Mouse (Mus musculus) large intestine, adult 2 months (tissue): Measurements from ENCODE around the gene Slu7. TPM values are rescaled to one million over a fixed set of nuclear protein-coding genes. Genes with fewer than 3 reads are reported as not detected.

Experiments used
- DNase-seq: peaks from one replicate; pipeline ENCODE4 v3.0.0-alpha.2; 2012; ENCODE audit warnings: low read depth, low spot score
- WGBS: fragments of 180-500 bp; shearing (Covaris S2); methylation state at CpG from one replicate; pipeline ENCODE4 v1.1.7; 2018; 5-methylcytosine and 5-hydroxymethylcytosine counted together
- polyA plus RNA-seq: library from polyadenylated mRNA; depleted of rRNA; stranded (reverse); fragments of >200 nt; gene quantifications from 2 replicates; pipeline ENCODE4 v1.2.3, GENCODE M21; 2012

Gene Slu7
- polyA plus RNA-seq, 1 experiment: 3.4 TPM

DNA sequence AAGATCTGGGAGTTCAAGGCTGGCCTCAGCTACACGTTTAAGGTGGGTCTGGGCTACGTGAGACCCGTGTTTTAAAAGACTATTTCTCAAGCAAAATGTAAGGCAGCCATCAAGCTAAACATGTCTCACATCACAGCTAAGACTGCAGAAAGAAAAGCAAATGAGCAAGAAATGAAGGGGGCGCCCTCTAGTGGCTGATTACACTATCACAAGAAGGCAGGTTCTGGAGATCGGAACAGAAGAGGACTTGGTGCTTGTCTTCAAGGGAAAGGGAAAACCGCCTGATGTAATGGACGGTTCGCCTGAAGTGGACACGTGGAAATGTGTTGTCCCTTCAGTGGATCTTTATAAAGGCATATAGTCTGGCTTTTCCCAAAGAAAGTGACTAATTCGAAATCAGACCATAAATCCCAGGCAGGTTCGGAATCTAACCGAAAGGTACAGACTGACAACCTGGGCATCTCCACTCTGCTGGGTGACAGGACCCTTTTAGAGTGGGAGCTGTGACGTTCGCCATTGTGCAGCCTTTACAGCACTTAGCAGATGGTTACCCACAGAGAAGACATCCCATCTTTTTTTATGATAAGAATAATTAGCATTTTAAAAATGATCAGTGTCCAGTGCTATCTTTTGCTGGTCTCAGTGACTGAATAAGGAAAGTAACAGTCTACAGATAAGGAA, 20.6 kb upstream of the Slu7 start:
- no peak for DNase-seq
- WGBS: 23% methylated on average over 14 of the region's 14 CpGs

DNA sequence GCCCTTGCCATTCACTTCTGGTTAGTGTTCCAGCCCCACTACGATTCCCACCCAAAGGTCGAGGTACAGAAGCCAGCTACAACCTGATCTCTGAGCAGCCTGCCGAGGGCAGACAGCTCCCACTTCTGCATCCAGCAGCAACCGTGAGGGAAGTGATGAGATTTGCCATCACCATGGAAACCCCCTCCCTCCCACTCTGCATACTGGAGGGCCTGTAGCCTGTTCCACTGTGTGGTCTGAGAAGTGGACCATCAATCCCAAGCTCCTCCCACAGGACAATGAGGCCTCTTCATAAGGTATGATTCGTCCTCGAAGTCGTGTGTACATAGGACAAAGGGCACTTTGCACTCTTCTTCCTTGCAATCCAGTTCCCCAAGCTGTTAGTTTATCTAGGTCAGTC, 16.3 kb upstream of the Slu7 start:
- DNase-seq: no peak
- 24% methylated on average over 7 of the region's 7 CpGs for WGBS

DNA sequence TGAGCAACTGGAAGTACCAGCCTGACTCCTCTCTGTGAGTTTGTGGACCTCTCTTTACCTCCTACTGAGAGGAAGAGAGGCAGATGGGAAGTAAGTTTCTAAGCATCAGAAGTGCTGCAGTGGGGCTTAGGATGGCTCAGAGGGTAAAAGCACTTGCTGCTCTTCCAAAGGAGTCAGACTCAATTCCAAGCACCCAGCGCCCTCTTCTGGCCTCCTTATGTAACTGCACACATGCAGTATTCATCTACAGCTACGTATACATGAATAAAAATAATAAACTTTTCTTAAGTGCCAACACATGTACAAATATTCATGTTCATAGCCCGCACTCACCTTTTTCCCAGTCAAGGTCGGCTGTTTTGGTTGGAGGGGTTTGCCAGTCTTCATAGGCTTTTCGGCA, 9.2 kb upstream of the Slu7 start:
- WGBS: 78% methylated on average over 5 of the region's 5 CpGs

DNA sequence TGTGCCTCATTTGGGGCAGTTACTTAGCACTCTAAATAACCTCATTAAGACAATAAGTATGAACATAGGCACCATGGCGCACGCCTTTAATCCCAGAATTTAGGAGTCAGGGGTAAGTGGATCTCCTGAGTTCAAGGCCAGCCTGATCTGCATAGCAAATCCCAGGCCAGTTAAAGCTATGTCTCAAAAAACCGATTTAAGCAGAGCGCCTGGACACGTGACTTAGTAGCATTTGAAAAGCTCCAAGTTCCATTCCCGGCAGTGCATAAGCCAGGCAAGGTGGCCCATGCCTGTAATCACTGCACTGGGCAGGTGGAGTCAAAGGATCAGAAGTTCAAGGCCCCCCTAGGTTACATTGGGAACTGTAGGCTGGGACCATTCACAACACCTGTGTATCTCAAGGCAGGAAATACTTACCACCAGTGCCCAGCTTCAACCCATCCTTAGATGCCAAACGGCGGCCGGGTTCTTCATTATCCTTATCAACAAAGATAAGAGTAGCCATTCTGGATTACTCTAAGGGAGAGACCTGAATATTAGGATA, 8.3 kb upstream of the Slu7 start:
- DNase-seq: no peak
- 71% methylated on average over 9 of the region's 9 CpGs for WGBS

More for the DNA sequence above, 9.2 kb upstream of the Slu7 start:
- DNase-seq: no peak

DNA sequence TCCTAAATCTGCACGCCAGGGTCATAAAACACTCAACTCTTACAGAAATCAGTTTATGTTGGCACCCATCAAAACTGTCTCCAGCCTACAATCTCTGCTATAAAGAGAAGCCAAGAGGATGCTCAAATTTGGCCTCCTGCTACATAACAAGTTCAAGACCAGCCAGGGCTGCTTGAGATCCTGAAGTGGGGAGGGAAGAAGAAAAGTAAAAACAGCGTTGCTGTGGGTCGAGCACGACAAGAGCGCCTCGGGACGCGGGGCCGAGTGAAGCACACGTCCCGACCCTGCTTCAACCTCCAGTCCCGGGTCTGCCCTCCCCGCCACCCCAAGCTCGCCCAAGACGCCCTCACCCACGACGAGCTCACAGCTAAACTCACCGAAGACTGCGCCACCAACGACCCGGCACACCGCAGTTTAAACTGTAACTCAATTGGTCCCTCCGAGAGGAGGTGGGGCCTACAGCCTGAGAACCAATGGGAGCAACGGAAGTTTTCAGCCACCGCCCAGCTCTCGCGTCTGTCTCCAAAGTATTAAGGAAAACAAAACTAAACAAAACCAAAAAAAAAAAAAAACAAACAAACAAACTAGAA, 7.6 kb upstream of the Slu7 start, which contains the start of gene Pttg1:
TSS of gene Pttg1 (minus strand) at position 428 of the 590 bp plus-strand sequence.
- WGBS: under 1% methylated on average over 27 of the region's 27 CpGs

DNA sequence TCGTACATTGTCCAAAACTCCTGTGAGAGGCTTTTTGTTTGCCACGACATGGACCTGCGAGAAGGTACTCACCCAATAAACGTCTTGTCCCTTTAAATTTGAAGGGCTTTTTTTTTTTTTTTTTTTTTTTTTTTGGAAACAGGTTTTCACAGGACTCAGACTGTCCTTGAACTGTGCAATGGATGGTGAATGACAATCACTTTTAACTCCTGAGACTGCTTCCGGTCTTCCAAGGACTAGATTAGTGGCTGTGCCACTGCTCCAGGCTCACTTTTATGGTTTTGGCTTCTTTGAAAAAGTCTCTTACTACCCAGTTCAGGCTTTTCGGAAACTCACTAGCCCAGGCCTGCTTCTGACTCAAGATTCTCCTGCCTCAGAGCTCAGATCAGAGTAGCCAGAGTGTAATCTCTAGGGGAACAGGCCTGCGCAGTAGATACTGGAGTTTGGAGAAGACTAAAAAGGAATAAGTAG, 7.1 kb upstream of the Slu7 start:
- WGBS: 7% methylated on average over 7 of the region's 7 CpGs
- DNase-seq: no peak

More for the DNA sequence above, 7.6 kb upstream of the Slu7 start, which contains the start of gene Pttg1:
- DNase-seq: peak; percentile 88

DNA sequence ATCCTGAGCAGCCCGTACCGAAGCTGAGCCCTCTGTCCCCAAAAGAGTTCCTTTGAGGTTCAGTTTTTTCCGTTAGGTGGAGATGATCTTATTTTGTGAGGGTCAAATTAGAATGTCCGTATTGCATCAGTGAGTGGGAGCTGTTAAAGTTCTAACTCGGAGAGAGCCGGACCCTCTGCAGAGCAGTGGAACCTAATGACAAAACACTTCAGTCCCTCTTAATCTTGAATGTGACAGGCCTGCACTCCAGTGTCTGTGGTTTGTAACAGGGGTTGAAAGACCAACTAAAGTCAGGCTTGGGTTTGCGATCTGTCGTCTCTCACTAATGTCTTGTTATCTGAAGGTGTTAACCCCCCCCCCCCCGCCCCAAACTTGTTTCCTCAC, 472 bp downstream of the Slu7 start:
- WGBS: under 1% methylated on average over 9 of the region's 9 CpGs
- no peak for DNase-seq

DNA sequence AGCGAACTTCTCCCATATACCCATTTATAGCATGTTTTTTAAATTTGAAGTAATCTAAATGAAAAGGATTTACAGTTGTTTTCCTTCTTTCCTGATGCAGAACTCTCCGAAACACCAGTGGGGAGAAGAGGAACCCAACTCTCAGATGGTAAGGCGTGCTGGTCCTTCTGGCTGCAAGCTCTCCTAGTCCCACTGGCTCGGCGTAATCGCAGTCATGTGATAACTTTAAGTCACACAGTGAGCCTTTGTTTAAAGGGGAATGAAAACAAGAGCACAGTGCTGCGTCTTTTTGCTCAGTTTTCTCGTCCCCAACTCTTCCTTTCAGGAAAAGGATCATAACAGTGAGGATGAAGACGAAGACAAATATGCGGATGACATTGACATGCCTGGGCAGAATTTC, 7.6 kb downstream of the Slu7 start:
- DNase-seq: no peak
- 93% methylated on average over 10 of the region's 10 CpGs for WGBS

DNA sequence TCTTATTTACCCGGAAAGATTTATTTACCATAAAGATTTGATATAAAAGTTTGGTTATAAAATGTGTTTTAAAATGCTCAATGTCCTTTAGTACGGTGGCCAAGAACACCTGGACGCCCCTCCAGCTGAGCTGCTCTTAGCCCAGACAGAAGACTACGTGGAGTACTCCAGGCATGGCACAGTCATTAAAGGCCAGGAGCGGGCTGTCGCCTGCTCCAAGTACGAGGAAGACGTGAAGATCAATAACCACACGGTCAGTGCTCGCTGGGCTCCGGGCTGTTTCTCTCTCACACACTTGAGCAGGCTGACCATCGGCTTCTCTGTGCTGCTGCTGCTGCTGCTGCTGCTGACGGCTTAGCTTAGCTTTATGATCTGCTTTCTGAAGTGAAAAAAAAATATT, 9.6 kb downstream of the Slu7 start:
- DNase-seq: no peak
- 95% methylated on average over 13 of the region's 13 CpGs for WGBS

DNA sequence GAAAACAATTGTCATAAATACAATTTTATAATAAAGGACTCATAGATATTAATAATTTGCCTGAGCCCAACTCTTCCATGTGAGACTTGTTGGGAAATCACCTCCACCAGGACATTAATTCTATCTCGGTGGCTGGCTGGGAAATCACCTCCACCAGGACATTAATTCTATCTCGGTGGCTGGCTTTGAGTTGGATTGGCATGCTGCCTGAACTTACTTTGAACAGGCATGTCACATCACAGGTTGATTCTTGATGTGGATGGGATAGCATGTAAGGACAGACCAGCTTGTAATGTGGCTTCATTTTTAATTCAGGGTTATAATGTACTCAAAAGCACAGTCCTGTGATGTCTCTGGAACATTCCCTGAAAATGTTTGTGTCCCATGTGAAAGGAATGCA, 16.4 kb downstream of the Slu7 start:
- WGBS: 72% methylated on average over 2 of the region's 2 CpGs
- DNase-seq: no peak

DNA sequence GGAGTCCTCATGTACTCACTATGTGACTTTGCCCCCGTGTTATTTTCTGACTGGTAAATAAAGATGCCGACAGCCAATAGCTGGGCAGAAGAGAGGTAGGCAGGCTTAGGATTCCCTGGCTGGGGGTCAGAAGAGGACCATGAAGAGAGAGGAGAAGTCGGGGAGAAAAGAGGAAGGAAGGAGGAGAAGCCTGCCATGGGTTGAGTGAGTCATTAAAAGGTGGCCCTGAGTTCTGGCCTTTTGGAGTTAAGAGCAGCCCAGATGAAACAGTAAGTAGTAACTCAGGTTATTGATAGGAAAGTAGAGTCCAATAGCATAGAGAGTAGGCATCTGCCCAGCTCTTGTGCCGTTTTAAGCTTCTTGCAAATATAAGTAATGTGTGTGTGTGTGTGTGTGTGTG, 17.8 kb downstream of the Slu7 start:
- 44% methylated on average over 4 of the region's 4 CpGs for WGBS
- DNase-seq: no peak

DNA sequence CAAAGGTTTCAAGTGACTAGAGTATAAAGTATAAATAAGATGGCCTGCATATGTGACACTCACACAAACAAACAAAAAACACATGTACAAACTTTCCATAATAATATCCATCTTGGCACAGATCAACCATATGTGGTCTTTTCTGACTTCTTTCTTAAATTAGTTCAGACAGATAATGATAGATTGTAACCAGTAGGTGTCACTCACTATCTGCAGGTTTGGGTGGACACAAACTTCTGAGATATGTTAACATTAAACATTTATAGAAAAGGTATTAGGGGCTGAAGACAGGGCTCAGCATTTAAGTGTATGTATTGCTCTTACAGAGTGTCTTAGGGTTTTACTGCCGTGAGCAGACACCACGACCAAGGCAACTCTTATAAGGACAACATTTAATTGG, 18.7 kb downstream of the Slu7 start:
- DNase-seq: no peak
- WGBS: 44% methylated on average over 2 of the region's 2 CpGs

DNA sequence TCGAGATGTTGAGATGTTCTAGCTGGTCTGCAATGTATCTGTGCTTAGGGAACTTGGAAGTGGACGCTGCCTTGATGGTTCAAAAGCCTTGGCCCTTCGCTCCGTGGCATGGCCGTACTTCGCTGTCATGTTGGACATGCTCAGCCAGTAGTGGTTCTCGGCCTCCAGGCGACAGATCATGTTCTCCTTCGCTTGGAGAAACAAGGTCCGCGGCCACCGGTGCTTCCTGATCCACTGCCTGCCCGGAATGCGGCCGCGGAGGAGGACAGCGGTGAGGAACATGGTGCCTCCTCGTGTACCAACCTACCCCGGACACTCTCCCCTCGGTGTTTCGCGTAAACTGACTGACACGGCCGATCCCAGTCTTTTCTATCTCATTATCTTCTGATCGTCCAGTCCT, 29.7 kb downstream of the Slu7 start:
- DNase-seq: no peak
- 93% methylated on average over 25 of the region's 25 CpGs for WGBS

DNA sequence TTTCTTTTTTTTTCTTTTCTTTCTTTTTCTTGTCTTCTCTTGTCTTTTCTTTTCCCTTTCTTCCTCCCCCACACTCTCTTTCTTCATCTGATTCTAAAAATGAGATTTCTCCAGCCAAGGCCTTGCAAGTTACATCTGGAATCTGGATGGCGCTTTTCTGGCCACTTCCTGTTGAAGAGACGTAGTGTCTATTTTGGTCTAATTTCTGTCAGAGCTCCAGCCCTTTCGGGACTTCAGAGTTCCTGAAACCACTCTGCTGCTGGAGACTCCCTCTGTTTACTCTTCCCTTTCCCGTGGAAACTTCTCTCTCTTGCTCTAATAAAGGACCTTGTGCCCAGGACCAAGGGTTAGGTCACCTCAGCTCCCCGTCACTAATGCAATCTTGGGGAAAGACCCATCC, 36.6 kb downstream of the Slu7 start:
- DNase-seq: no peak
- 42% methylated on average over 5 of the region's 5 CpGs for WGBS

DNA sequence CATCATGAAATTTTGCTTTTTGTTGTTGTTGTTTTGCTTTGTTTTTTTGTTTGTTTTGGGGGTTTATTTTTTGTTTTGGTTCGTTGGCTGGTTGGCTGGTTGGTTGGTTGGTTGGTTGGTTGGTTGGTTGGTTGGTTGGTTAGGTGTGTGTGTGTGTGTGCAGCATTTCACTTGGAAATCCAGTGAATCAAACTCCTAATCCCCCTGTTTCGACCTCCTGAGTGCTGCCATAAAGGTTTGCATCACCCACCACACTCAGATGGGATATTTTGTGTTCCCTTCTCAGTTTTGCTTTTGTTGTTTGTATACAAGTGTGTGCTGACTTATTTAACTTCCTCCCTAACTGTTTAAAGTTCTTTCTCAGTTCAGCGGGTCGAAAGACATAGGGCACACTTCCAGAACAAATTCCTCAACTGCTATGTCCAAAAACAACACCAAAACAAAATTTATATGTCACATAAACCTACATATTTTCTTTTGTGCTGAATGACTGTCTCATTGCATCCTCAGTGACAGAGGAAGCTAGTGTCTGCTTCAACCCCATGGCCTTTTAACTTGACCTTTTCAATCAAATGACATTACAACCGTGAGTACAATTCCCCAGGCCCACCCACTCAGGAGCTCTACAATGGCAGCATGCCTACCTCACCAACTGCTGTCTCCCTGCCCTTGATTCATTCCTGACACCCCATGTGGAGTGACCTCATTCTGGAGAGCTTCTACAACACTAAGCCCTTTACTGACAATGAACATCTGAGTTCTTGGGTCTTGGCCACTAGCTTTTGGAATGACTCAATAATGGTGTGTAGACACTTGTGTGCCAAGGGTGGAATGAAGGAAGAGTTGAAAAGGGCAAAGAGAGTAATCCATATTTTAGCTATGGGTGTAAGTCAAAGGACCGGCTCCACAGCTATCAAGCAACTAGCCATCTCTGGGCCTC, 37.6 kb downstream of the Slu7 start:
- no peak for DNase-seq
- WGBS: 59% methylated on average over 6 of the region's 6 CpGs

DNA sequence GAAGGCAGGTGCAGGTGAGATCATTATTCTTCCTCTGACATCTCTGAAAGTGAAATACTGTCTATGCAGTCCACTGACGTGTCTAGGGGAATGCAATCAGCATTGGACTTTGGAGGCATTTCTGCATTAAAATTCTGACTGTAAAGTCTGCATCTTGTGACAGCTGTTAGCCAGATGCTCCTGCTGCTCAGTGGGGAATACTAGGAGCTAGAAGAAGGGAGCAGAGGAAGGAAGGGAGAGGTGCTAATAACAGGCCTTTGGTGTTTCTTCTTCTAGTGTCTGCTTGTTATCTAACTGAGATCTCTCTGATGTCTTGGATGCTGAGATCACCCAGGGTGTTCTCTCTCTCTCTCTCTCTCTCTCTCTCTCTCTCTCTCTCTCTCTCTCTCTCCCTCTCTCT, 39.6 kb downstream of the Slu7 start:
- WGBS: 79% methylated on average over 1 of the region's 1 CpGs
- no peak for DNase-seq

DNA sequence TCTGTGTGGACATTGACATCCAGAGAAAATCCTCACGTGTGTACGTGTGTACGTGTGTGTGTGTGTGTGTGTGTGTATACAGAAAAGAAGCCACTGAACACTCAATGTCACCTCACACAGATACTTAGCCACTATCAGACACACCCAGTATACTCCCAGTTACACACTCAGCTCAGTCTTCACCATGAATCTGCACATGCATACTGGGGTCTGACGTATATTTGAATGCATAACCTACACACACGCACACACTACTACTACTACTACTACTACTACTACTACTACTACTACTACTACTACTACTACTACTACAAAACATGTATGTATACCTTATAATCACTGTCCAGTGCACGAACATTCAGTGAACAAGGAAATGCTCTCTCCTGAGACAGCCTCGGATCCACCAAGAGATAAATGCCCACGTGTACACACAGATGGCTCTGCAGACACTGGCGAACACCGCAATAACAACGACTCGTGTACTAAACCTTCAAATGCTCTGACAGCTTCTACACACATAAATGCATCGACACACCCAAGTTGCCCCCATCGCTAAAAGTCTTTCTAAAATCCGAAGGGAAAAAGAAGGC, 40.2 kb downstream of the Slu7 start:
- DNase-seq: no peak
- WGBS: 38% methylated on average over 15 of the region's 15 CpGs

DNA sequence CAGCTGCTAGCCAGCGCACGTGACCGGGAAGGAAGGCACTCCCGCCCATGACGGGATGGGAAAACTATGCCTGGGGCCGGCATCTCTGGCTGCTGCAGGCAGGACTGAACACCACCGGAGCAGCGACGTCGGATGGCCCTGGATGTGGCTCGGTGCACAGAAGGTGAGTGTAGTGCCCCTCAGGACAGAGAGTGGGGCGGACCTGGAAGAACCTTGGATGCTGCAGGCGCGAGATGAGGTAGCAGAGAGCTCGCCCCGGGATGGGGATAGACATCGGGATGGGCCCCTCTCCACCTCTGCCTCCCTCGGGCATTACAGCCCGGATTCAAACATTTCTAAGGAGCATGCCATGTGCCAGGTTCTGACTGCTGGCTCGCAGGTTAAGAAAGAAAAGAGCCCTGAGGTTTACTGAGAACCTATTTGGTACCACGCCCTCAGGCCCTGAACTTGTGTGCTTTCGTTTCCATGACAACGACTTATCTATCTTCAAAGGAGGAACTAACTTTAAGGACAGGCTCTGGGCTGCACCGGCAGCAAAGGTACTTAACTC, 40.8 kb downstream of the Slu7 start, which contains the start of gene C1qtnf2:
TSS of gene C1qtnf2 (plus strand) at position 52 of the 550 bp plus-strand sequence.
- WGBS: 1% methylated on average over 24 of the region's 24 CpGs

DNA sequence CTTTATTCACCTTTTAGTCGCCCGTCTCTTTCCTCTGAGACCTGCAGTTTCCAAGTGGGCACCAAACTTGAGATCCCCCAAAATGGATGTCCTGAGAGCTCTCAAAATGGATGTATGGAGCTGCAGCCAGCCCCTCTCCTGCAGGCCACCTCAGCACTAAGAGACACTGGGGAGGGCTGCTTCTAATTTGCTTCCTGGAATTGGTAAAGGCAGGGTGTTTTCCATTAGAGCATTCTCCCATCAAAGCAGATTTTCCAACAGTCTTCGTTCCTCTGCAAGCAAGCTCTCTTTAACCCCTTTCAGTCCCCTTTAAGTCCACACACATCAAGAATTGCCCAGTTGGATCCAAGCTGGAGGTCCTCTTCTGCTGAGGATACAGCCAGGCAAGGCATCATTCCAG, 45.8 kb downstream of the Slu7 start:
- no peak for DNase-seq
- 85% methylated on average over 3 of the region's 3 CpGs for WGBS

More for the DNA sequence above, 40.8 kb downstream of the Slu7 start, which contains the start of gene C1qtnf2:
- DNase-seq: no peak
